Mouse (Mus musculus) cortical plate, adult 2 months (tissue): ENCODE measurements around the gene Pbld1. TPM values are rescaled to one million over a fixed set of nuclear protein-coding genes. Genes with fewer than 3 reads are reported as not detected.

Experiments
- H3K27ac ChIP-seq: fragments of 200-500 bp; 2 replicates; pipeline ENCODE4 v1.5.1; 2012; ENCODE audit warnings: low read length, control low read depth, inconsistent platforms; ENCODE audit not compliant: insufficient read depth
- H3K4me1 ChIP-seq: fragments of 200-500 bp; 2 replicates; pipeline ENCODE4 v1.6.1; 2011; ENCODE audit warnings: low read length; ENCODE audit not compliant: control insufficient read depth, insufficient read depth
- H3K4me3 ChIP-seq: fragments of 200-500 bp; 2 replicates; pipeline ENCODE4 v1.5.1; 2011; ENCODE audit warnings: mild to moderate bottlenecking, low read length, control low read depth; ENCODE audit not compliant: insufficient read depth
- CTCF ChIP-seq: fragments of 200-500 bp; IDR thresholded peaks from 2 replicates; pipeline ENCODE4 v1.5.1; 2011; ENCODE audit warnings: mild to moderate bottlenecking, control low read depth, low read length; ENCODE audit not compliant: insufficient read depth; ENCODE audit errors: extremely low read depth
- POLR2A ChIP-seq: fragments of 200-500 bp; IDR thresholded peaks from 2 replicates; pipeline ENCODE4 v1.6.1; 2011; ENCODE audit warnings: mild to moderate bottlenecking, low read length, control low read depth; ENCODE audit not compliant: insufficient read depth; ENCODE audit errors: extremely low read depth
- polyA plus RNA-seq: library from polyadenylated mRNA; depleted of rRNA; stranded (reverse); fragments of >200 nt; gene quantifications from 2 replicates; pipeline ENCODE4 v1.2.3, GENCODE M21; 2012; rRNA removed

The Pbld1 gene
- polyA plus RNA-seq, 1 experiment, result 0.17 TPM

- Histone ChIP-seq H3K27ac (no peak overlapping the region), H3K4me3 (no peak overlapping the region)
- TF ChIP-seq CTCF, result no peak
- no peak for TF ChIP-seq POLR2A
Observed at GRCm38 (mm10) chr10:63127156-63127555, 67.2 kb downstream of the Pbld1 start.

More at GRCm38 (mm10) chr10:63127156-63127555, 67.2 kb downstream of the Pbld1 start:
- H3K4me1 ChIP-seq, result no peaks in the 10 kb centered on the region

Other genes starting within 250 kb of the Pbld1 start
- 3.0 and 3.2 TPM in 2 replicates for gene Tet1, start 151.2 kb upstream of the Pbld1 start, polyA plus RNA-seq
- gene Slc25a16, start 139.5 kb upstream of the Pbld1 start, polyA plus RNA-seq, result 35.3 and 36.5 TPM in 2 replicates
- gene Dna2, start 113.1 kb upstream of the Pbld1 start, polyA plus RNA-seq, result 2.3 and 2.8 TPM in 2 replicates
- gene Rufy2, start 79.9 kb upstream of the Pbld1 start, polyA plus RNA-seq, result 58.9 and 63.7 TPM in 2 replicates
- gene Hnrnph3, start 35.9 kb upstream of the Pbld1 start, polyA plus RNA-seq, result 78.7 and 86.6 TPM in 2 replicates
- gene Pbld2, start 35.8 kb upstream of the Pbld1 start, polyA plus RNA-seq, result 3.1 TPM in 2 replicates
- gene Atoh7, start 39.5 kb downstream of the Pbld1 start, polyA plus RNA-seq, result 2.8 and 3.7 TPM in 2 replicates
- gene Mypn, start 143.8 kb downstream of the Pbld1 start, polyA plus RNA-seq, result 2.5 TPM in 2 replicates
- 39.4 and 44.0 TPM in 2 replicates for gene Herc4, start 183.6 kb downstream of the Pbld1 start, polyA plus RNA-seq